ENCODE assay signal across 16 mouse cellular contexts in genomic region chr4:46904129-46904528, GRCm38 (mm10).
DNase-seq lines count a peak whose midpoint lies in the region; ATAC-seq lines count a peak whose summit lies in the region.
"Had no signal": no experiment of that assay in that cellular context is flagged by ENCODE, and none has a peak within 500 bp of the region (broad histone marks: within the 10 kb centered on the region; RNA-seq: fewer than 3 reads in every experiment).

No protein-coding gene starts in this region.

- peaks cover 13% of the 10 kb centered on the region; the same call in 1 of the 2 replicates for H3K9me3 ChIP-seq in hindbrain, embryonic 14.5 days (ENCODE audit: control insufficient read depth, low read length)
- peaks cover 8% of the 10 kb centered on the region; the same call in 1 of the 2 replicates for H3K9me3 ChIP-seq in hindbrain, embryonic 10.5 days
- H3K9me3 ChIP-seq in forebrain, embryonic 14.5 days (replicated peaks; ENCODE audit: control insufficient read depth, low read length), result 0 out of 2 replicates have a peak, but pooled peaks cover 3% of the 10 kb centered on the region

- no peak overlapping the region for H3K4me3 ChIP-seq in hindbrain, embryonic 14.5 days (replicated peaks; ENCODE audit: low read length)
- no peak overlapping the region for H3K4me3 ChIP-seq in hindbrain, embryonic 10.5 days
- no peak overlapping the region for H3K4me3 ChIP-seq in forebrain, embryonic 14.5 days (ENCODE audit: low read depth, low read length)
- H3K4me3 ChIP-seq: forebrain, embryonic 13.5 days; left cerebral cortex, adult 2 months; limb, embryonic 12.5 days; megakaryocyte, embryonic 14.5 days had no signal

- H3K9ac ChIP-seq in hindbrain, embryonic 14.5 days, result no peak overlapping the region
- H3K9ac ChIP-seq in forebrain, embryonic 14.5 days (ENCODE audit: low read length), result no peak overlapping the region
- H3K9ac ChIP-seq: forebrain, embryonic 13.5 days; limb, embryonic 12.5 days had no signal

- H3K27ac ChIP-seq in hindbrain, embryonic 14.5 days, result 0 out of 2 replicates have a peak overlapping the region, but pooled peaks have one; percentile 24
- no peak overlapping the region for H3K27ac ChIP-seq in hindbrain, embryonic 10.5 days
- H3K27ac ChIP-seq in forebrain, embryonic 14.5 days (ENCODE audit: low read depth, low read length), result no peak overlapping the region
- H3K27ac ChIP-seq: forebrain, embryonic 13.5 days; limb, embryonic 12.5 days had no signal

- no peak overlapping the region for H3K4me2 ChIP-seq in hindbrain, embryonic 14.5 days (replicated peaks)
- H3K4me2 ChIP-seq in forebrain, embryonic 14.5 days (ENCODE audit: low read length), result no peak overlapping the region
- H3K4me2 ChIP-seq: forebrain, embryonic 13.5 days; limb, embryonic 12.5 days had no signal

- ATAC-seq in hindbrain, embryonic 14.5 days (ENCODE audit: low FRiP score), result no peak
- peak; percentile 93 for ATAC-seq in megakaryocyte-erythroid progenitor cell, adult 5-6 weeks (replicated peaks; ENCODE audit: low FRiP score, low TSS enrichment, poor library complexity, severe bottlenecking)
- ATAC-seq in forebrain, embryonic 14.5 days, result no peak
- ATAC-seq: forebrain, embryonic 13.5 days had no signal

- no peak for DNase-seq in hindbrain, embryonic 14.5 days (ENCODE audit: low spot score)
- no peak for DNase-seq in hindbrain, embryonic 10.5 days (ENCODE audit: low spot score)
- DNase-seq in c-Kit-negative CD71-positive TER-119-positive erythroid progenitor cells, embryonic 14.5 days (ENCODE audit: low read depth, low spot score), result peak; percentile 8
- peak; percentile 68 for DNase-seq in liver
- no peak for DNase-seq in forebrain, embryonic 14.5 days (ENCODE audit: low spot score)
- no peak for DNase-seq in kidney, adult 18-20 months
- DNase-seq: adrenal gland, adult 2 months; embryo, embryonic 11 days; heart, adult 11 months; heart, postnatal 14 days; right cerebral cortex, postnatal 4 days had no signal

- no peaks in the 10 kb centered on the region for H3K27me3 ChIP-seq in hindbrain, embryonic 14.5 days (ENCODE audit: control insufficient read depth, insufficient read depth, low read length)
- H3K27me3 ChIP-seq in hindbrain, embryonic 10.5 days (ENCODE audit: insufficient read depth, poor library complexity, severe bottlenecking), result no peaks in the 10 kb centered on the region
- no peaks in the 10 kb centered on the region for H3K27me3 ChIP-seq in forebrain, embryonic 14.5 days (replicated peaks; ENCODE audit: control insufficient read depth, insufficient read depth, low read length)

- 83% methylated on average over 12 of the region's 12 CpGs for WGBS in hindbrain, embryonic 14.5 days
- 92% methylated on average over 12 of the region's 12 CpGs for WGBS in hindbrain, embryonic 10.5 days
- WGBS in forebrain, embryonic 14.5 days, result 94% methylated on average over 12 of the region's 12 CpGs

- no peaks in the 10 kb centered on the region for H3K36me3 ChIP-seq in hindbrain, embryonic 14.5 days (replicated peaks; ENCODE audit: control insufficient read depth, insufficient read depth)
- no peaks in the 10 kb centered on the region for H3K36me3 ChIP-seq in hindbrain, embryonic 10.5 days
- no peaks in the 10 kb centered on the region for H3K36me3 ChIP-seq in forebrain, embryonic 14.5 days (ENCODE audit: control insufficient read depth, insufficient read depth, low read length)
- H3K36me3 ChIP-seq: limb, embryonic 12.5 days had no signal

- peaks cover 7% of the 10 kb centered on the region for H3K4me1 ChIP-seq in hindbrain, embryonic 14.5 days (replicated peaks; ENCODE audit: control insufficient read depth, insufficient read depth, low read length)
- H3K4me1 ChIP-seq in hindbrain, embryonic 10.5 days (replicated peaks), result no peaks in the 10 kb centered on the region
- no peaks in the 10 kb centered on the region for H3K4me1 ChIP-seq in forebrain, embryonic 14.5 days (ENCODE audit: control insufficient read depth, insufficient read depth, low read length)
- H3K4me1 ChIP-seq: forebrain, embryonic 13.5 days; limb, embryonic 12.5 days had no signal

Comparison
In these comparisons a context has a peak if more than half of its experiments do, and no peak if none do; other contexts are left out.
1. DNase-seq: peak in c-Kit-negative CD71-positive TER-119-positive erythroid progenitor cells, embryonic 14.5 days (single experiment) and liver (single experiment); none in hindbrain, embryonic 14.5 days (single experiment), hindbrain, embryonic 10.5 days (single experiment), forebrain, embryonic 14.5 days (single experiment) and kidney, adult 18-20 months (single experiment).